Mouse (Mus musculus): ENCODE measurements around the gene Trpm6. TPM values are rescaled to one million over a fixed set of nuclear protein-coding genes. Genes with fewer than 3 reads are reported as not detected.

Gene Trpm6
- polyA plus RNA-seq, 1 experiment from 2014 or later = 0.27 TPM

DNA sequence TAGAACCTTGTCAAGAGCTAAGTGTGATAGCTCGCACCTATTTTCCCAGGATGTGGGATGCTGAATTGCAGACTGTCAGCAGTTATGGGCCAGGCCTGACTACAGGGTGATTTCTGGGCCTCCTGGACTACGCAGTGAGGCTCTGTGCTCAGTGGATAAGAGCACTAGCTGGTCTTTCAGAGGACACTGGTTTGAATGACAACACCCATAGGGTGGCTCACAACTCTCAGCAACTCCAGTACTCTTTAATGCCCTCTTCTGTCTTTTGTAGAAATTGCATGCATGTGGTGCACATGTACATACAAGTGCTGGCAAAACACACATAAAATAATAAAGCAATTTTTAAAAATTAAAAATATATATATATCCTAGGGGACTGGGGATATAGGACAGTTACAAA lies 24.6 kb upstream of the Trpm6 start:
- Histone ChIP-seq H3K4me2 (ENCODE audit: low read depth, low read length) (no peak overlapping the region), H3K36me3 (ENCODE audit: control insufficient read depth, insufficient read depth, low read length) (no peaks in the 10 kb centered on the region), H3K27ac (ENCODE audit: low read depth, low read length) (no peak overlapping the region), H3K9ac (replicated peaks; ENCODE audit: low read depth, low read length) (no peak overlapping the region), H3K9me3 (ENCODE audit: control insufficient read depth, low read length) (no peaks in the 10 kb centered on the region), H3K4me1 (ENCODE audit: control insufficient read depth, insufficient read depth, low read length) (no peaks in the 10 kb centered on the region), H3K27me3 (ENCODE audit: control insufficient read depth, insufficient read depth, low read length) (no peaks in the 10 kb centered on the region), H3K4me3 (ENCODE audit: low read depth, low read length) (no peak overlapping the region)
- no peak for ATAC-seq (ENCODE audit: low read depth)
- WGBS = 87% methylated on average over 2 of the region's 2 CpGs

DNA sequence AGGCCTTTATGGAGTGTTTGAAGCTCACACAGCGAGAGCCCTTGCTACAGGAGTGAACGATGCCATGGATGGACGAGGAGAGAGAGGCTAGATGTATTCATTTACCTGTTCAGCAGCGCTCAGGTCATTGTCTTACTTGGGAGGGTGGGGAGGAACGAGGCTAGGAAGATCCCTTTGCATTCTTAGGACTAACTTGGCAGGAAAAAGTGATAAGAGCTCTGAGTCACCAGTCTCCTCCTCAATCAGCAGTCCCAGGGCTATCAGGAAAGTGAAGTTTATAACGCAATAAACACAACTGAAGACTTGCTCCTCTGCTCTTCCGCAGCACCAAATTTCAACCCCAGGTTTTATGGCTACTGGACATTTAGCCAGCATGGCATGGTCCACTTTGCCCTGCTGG lies 19.5 kb upstream of the Trpm6 start:
- 67% methylated on average over 7 of the region's 7 CpGs for WGBS
- no peaks in the 10 kb centered on the region for H3K27me3 ChIP-seq (ENCODE audit: control insufficient read depth, insufficient read depth, low read length)
- H3K36me3 ChIP-seq (ENCODE audit: control insufficient read depth, insufficient read depth, low read length) = no peaks in the 10 kb centered on the region
- H3K27ac ChIP-seq (ENCODE audit: low read depth, low read length) = no peak overlapping the region
- ATAC-seq (ENCODE audit: low read depth) = no peak
- no peak overlapping the region for H3K9ac ChIP-seq (replicated peaks; ENCODE audit: low read depth, low read length)
- H3K4me2 ChIP-seq (ENCODE audit: low read depth, low read length) = no peak overlapping the region
- H3K9me3 ChIP-seq (ENCODE audit: control insufficient read depth, low read length) = no peaks in the 10 kb centered on the region
- no peak overlapping the region for H3K4me3 ChIP-seq (ENCODE audit: low read depth, low read length)
- H3K4me1 ChIP-seq (ENCODE audit: control insufficient read depth, insufficient read depth, low read length) = no peaks in the 10 kb centered on the region

DNA sequence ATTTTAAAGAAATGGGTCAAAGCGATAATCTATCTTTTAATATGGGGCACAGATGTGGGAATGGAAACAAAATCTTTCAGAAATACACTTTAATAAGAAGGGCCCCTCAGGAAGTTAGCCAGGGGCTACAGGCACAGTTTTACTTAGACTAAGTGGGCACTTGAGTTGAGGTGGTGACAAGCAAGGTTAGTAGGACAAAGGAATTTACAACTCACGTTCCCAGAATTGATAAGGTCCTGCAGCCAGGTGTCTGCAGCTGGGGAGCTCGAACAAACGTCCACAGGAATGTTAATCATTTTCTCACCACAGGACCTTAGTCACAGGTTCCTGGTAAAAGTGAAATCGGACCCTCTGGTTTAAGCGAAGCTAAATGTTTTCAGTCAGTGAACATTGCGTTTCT lies 18.7 kb upstream of the Trpm6 start:
- no peak for ATAC-seq (ENCODE audit: low read depth)
- Histone ChIP-seq H3K4me3 (ENCODE audit: low read depth, low read length) (no peak overlapping the region), H3K36me3 (ENCODE audit: control insufficient read depth, insufficient read depth, low read length) (no peaks in the 10 kb centered on the region), H3K9me3 (ENCODE audit: control insufficient read depth, low read length) (no peaks in the 10 kb centered on the region), H3K27me3 (ENCODE audit: control insufficient read depth, insufficient read depth, low read length) (no peaks in the 10 kb centered on the region), H3K9ac (replicated peaks; ENCODE audit: low read depth, low read length) (no peak overlapping the region), H3K4me2 (ENCODE audit: low read depth, low read length) (no peak overlapping the region), H3K27ac (ENCODE audit: low read depth, low read length) (no peak overlapping the region), H3K4me1 (ENCODE audit: control insufficient read depth, insufficient read depth, low read length) (no peaks in the 10 kb centered on the region)
- WGBS = 63% methylated on average over 7 of the region's 7 CpGs

DNA sequence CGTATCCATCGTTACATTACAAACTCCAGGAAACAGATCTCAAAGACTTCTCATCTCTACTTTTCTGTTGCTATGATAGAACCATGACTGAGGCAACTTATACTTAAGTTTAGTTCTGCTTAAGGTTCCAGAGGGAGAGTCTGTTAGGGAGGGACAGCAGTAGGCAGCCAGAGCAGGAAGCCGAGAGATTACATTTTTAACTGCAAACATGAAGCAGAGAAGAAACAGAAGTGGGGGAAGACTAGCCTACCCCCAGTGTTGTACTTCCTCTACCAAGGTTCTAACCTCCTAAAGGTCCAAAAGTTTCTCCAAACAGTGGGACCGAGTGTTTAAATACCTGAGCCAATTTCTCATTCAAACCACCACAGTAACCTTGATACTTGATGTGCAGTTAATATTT lies 13.9 kb upstream of the Trpm6 start:
- WGBS = 97% methylated on average over 4 of the region's 4 CpGs
- Histone ChIP-seq H3K27ac (ENCODE audit: low read depth, low read length) (no peak overlapping the region), H3K9ac (replicated peaks; ENCODE audit: low read depth, low read length) (no peak overlapping the region), H3K36me3 (ENCODE audit: control insufficient read depth, insufficient read depth, low read length) (no peaks in the 10 kb centered on the region), H3K4me3 (ENCODE audit: low read depth, low read length) (no peak overlapping the region), H3K27me3 (ENCODE audit: control insufficient read depth, insufficient read depth, low read length) (no peaks in the 10 kb centered on the region), H3K4me2 (ENCODE audit: low read depth, low read length) (no peak overlapping the region), H3K9me3 (ENCODE audit: control insufficient read depth, low read length) (no peaks in the 10 kb centered on the region), H3K4me1 (ENCODE audit: control insufficient read depth, insufficient read depth, low read length) (no peaks in the 10 kb centered on the region)
- ATAC-seq (ENCODE audit: low read depth) = no peak

DNA sequence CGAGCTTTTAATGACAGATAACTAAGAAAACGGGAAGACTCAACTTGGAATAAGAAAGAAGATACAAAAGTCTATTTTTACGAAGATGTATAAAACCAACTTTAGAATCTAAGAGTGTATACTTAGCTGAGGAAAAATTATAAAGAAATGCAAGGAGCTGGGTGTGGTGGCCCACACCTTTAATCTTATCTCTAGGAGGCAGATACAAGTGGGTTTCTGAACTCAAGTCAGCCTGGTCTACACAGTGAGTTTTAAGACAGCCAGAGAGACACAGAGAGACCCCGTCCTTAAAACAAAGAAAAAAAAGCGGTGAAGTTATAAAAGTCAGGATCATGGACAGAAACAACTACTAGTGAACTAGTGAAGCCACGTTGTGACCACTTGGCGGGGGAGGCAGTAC lies 10.6 kb upstream of the Trpm6 start:
- H3K4me3 ChIP-seq (ENCODE audit: low read depth, low read length) = no peak overlapping the region
- no peaks in the 10 kb centered on the region for H3K27me3 ChIP-seq (ENCODE audit: control insufficient read depth, insufficient read depth, low read length)
- ATAC-seq (ENCODE audit: low read depth) = no peak
- H3K9me3 ChIP-seq (ENCODE audit: control insufficient read depth, low read length) = no peaks in the 10 kb centered on the region
- no peak overlapping the region for H3K9ac ChIP-seq (replicated peaks; ENCODE audit: low read depth, low read length)
- H3K27ac ChIP-seq (ENCODE audit: low read depth, low read length) = no peak overlapping the region
- WGBS = 90% methylated on average over 7 of the region's 7 CpGs
- H3K4me1 ChIP-seq (ENCODE audit: control insufficient read depth, insufficient read depth, low read length) = no peaks in the 10 kb centered on the region
- no peaks in the 10 kb centered on the region for H3K36me3 ChIP-seq (ENCODE audit: control insufficient read depth, insufficient read depth, low read length)
- no peak overlapping the region for H3K4me2 ChIP-seq (ENCODE audit: low read depth, low read length)

DNA sequence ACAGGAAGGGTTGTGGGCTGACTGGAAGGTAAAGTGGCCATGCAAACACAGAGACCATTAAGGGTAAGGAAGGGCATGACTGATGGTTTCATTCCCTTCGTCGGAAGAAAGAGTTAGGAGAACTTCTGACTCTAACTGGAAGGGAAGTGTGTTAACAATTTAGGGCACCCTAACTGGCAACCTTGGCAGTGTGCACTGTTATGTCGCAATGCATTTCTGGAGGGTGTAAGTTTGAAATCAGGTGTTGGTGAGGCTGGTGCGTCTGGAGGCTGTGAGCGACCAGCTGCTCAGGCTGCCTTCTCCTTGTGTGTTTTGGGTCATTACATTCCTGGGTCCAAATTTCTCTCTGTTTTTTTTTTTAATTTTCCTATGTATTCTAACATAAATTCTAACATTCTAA lies 5.8 kb upstream of the Trpm6 start:
- H3K4me2 ChIP-seq (ENCODE audit: low read depth, low read length) = no peak overlapping the region
- no peak for ATAC-seq (ENCODE audit: low read depth)
- H3K4me1 ChIP-seq (ENCODE audit: control insufficient read depth, insufficient read depth, low read length) = no peaks in the 10 kb centered on the region
- no peak overlapping the region for H3K4me3 ChIP-seq (ENCODE audit: low read depth, low read length)
- H3K36me3 ChIP-seq (ENCODE audit: control insufficient read depth, insufficient read depth, low read length) = no peaks in the 10 kb centered on the region
- no peak overlapping the region for H3K9ac ChIP-seq (replicated peaks; ENCODE audit: low read depth, low read length)
- WGBS = 90% methylated on average over 5 of the region's 5 CpGs
- no peaks in the 10 kb centered on the region for H3K9me3 ChIP-seq (ENCODE audit: control insufficient read depth, low read length)
- no peaks in the 10 kb centered on the region for H3K27me3 ChIP-seq (ENCODE audit: control insufficient read depth, insufficient read depth, low read length)
- H3K27ac ChIP-seq (ENCODE audit: low read depth, low read length) = no peak overlapping the region

DNA sequence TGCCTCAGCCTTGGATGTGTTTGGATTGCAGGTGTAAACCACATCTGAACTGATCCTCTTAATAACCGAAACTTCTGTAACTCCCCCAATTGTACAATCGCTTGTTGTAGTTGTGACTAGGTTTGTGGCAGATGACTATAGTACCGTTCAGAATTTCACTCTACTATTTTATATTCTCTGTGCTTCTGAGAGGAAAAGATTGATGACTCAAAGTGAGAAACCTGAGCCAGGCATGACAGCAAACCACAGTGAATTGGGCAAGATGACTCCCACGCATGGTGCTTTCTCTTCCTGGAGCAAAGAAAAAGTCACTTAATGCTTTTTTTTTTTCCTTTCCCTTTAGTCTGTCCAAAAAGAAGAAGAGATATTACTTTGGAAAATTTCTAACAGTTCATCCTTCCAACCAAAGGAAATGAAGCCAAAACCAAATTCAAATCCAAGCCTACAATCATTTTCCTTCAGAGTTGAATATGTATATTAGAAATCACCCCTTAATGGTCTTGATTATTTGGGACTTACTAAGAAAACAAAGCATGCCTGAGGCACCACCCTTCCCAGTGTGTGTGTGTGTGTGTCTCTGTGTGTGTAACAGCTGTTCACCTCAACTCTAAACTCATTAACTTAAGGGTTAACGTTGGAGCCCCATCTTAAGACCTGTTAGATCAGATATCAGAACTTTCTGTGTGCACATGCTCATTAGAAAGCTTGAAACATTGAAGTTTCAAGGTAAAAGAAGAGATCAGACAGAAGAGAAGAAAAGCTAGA lies 3.0 kb upstream of the Trpm6 start:
- Histone ChIP-seq H3K9ac (replicated peaks; ENCODE audit: low read depth, low read length) (no peak overlapping the region), H3K4me1 (ENCODE audit: control insufficient read depth, insufficient read depth, low read length) (no peaks in the 10 kb centered on the region), H3K4me2 (ENCODE audit: low read depth, low read length) (no peak overlapping the region), H3K4me3 (ENCODE audit: low read depth, low read length) (no peak overlapping the region), H3K27me3 (ENCODE audit: control insufficient read depth, insufficient read depth, low read length) (no peaks in the 10 kb centered on the region), H3K36me3 (ENCODE audit: control insufficient read depth, insufficient read depth, low read length) (no peaks in the 10 kb centered on the region), H3K27ac (ENCODE audit: low read depth, low read length) (no peak overlapping the region), H3K9me3 (ENCODE audit: control insufficient read depth, low read length) (no peaks in the 10 kb centered on the region)
- 91% methylated on average over 5 of the region's 5 CpGs for WGBS
- no peak for ATAC-seq (ENCODE audit: low read depth)

DNA sequence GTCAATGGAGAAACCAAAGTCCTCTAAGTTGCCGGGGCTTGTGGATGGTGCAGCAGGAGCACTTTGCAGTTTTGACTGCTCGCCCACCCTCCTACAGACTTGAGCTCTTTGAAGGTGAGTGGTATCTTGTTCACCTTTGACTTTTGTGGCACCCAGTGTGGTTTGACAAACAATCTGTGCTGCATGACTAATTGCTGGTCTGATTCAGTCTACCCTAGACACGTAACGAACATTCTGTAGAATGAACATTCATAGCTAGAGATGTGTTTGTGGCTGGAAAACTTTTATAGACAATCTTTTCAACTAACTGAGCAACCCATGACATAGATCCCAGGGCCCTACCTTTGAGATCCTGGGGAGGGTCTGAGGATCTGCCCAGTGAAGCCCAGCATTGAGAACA lies 2.4 kb upstream of the Trpm6 start:
- no peaks in the 10 kb centered on the region for H3K36me3 ChIP-seq (ENCODE audit: control insufficient read depth, insufficient read depth, low read length)
- H3K27ac ChIP-seq (ENCODE audit: low read depth, low read length) = no peak overlapping the region
- no peaks in the 10 kb centered on the region for H3K4me1 ChIP-seq (ENCODE audit: control insufficient read depth, insufficient read depth, low read length)
- no peaks in the 10 kb centered on the region for H3K9me3 ChIP-seq (ENCODE audit: control insufficient read depth, low read length)
- H3K27me3 ChIP-seq (ENCODE audit: control insufficient read depth, insufficient read depth, low read length) = no peaks in the 10 kb centered on the region
- ATAC-seq (ENCODE audit: low read depth) = no peak
- no peak overlapping the region for H3K4me3 ChIP-seq (ENCODE audit: low read depth, low read length)
- 93% methylated on average over 4 of the region's 4 CpGs for WGBS
- H3K4me2 ChIP-seq (ENCODE audit: low read depth, low read length) = no peak overlapping the region
- no peak overlapping the region for H3K9ac ChIP-seq (replicated peaks; ENCODE audit: low read depth, low read length)

DNA sequence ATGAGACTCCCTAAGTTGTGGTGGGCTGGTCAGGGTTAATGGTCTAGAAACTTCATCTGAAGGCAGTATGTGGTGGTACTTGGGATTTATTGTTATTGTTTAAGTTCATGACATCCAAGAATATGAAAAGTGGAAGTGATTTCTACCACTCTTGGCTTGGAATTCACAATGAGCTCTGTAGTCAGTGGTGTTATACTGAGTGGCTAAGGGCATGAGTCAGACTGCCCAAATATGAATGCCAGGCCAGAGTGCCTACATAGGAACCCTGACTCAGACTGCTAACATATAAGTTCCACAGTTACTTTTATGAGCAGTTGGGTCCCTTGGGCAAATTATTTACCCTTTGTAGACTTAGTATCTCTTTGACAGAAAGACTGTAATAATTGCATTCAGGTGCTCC lies 7.4 kb downstream of the Trpm6 start:
- Histone ChIP-seq H3K4me2 (ENCODE audit: low read depth, low read length) (no peak overlapping the region), H3K27ac (ENCODE audit: low read depth, low read length) (no peak overlapping the region), H3K27me3 (ENCODE audit: control insufficient read depth, insufficient read depth, low read length) (no peaks in the 10 kb centered on the region), H3K4me3 (ENCODE audit: low read depth, low read length) (no peak overlapping the region), H3K9ac (replicated peaks; ENCODE audit: low read depth, low read length) (no peak overlapping the region), H3K4me1 (ENCODE audit: control insufficient read depth, insufficient read depth, low read length) (no peaks in the 10 kb centered on the region), H3K36me3 (ENCODE audit: control insufficient read depth, insufficient read depth, low read length) (no peaks in the 10 kb centered on the region), H3K9me3 (ENCODE audit: control insufficient read depth, low read length) (no peaks in the 10 kb centered on the region)
- ATAC-seq (ENCODE audit: low read depth) = no peak
